Mouse (Mus musculus) limb, embryonic 14.5 days (tissue): ENCODE results near the gene Aldh8a1. TPM values are rescaled to one million over a fixed set of nuclear protein-coding genes. Genes with fewer than 3 reads are reported as not detected.
A peak's percentile ranks its signal among the peaks of the same experiment; 100 is the strongest.

Experiments
- ATAC-seq: fragments of 200-750 bp; cut with Nextera tagmentation; 2 replicates; pipeline ENCODE4 v1.8.0; 2017; ENCODE audit warnings: low read depth, moderate number of reproducible peaks, moderate TSS enrichment; ENCODE audit not compliant: low FRiP score
- DNase-seq: peaks from one replicate; pipeline ENCODE4 v3.0.0-alpha.2; 2015; ENCODE audit warnings: low spot score
- H3K27ac ChIP-seq: fragments of 300-500 bp; sonication (generic); replicated peaks from 2 replicates; pipeline ENCODE4 v1.5.1; 2014; ENCODE audit warnings: low read depth, mild to moderate bottlenecking, low read length, moderate library complexity, mixed read lengths
- H3K27me3 ChIP-seq: fragments of 300-500 bp; sonication (generic); 2 replicates; pipeline ENCODE4 v1.6.1; 2014; ENCODE audit warnings: low read length, mixed read lengths; ENCODE audit not compliant: control insufficient read depth, insufficient read depth
- H3K36me3 ChIP-seq: fragments of 300-500 bp; sonication (generic); 2 replicates; pipeline ENCODE4 v1.6.1; 2014; ENCODE audit warnings: mild to moderate bottlenecking, low read length, moderate library complexity, mixed read lengths; ENCODE audit not compliant: control insufficient read depth, insufficient read depth
- H3K4me1 ChIP-seq: fragments of 300-500 bp; sonication (generic); 2 replicates; pipeline ENCODE4 v1.6.1; 2014; ENCODE audit warnings: antibody characterized with exemption, low read length, mixed read lengths; ENCODE audit not compliant: control insufficient read depth, insufficient read depth
- H3K4me2 ChIP-seq: fragments of 300-500 bp; sonication (generic); replicated peaks from 2 replicates; pipeline ENCODE4 v1.6.1; 2014; ENCODE audit warnings: low read depth, mild to moderate bottlenecking, low read length, moderate library complexity; ENCODE audit not compliant: severe bottlenecking
- H3K4me3 ChIP-seq: fragments of 300-500 bp; sonication (generic); replicated peaks from 2 replicates; pipeline ENCODE4 v1.5.1; 2014; ENCODE audit warnings: low read length
- H3K9ac ChIP-seq: fragments of 300-500 bp; sonication (generic); 2 replicates; pipeline ENCODE4 v1.6.1; 2014; ENCODE audit warnings: mild to moderate bottlenecking, low read depth, low read length, moderate library complexity; ENCODE audit not compliant: severe bottlenecking
- H3K9me3 ChIP-seq: fragments of 300-500 bp; sonication (generic); 2 replicates; pipeline ENCODE4 v1.6.1; 2016; ENCODE audit warnings: low read length; ENCODE audit not compliant: control insufficient read depth
- POLR2A ChIP-seq: fragments of 200-500 bp; IDR thresholded peaks from 2 replicates; pipeline ENCODE4 v1.8.0; 2012; ENCODE audit warnings: inconsistent platforms, mild to moderate bottlenecking, moderate library complexity, borderline replicate concordance; ENCODE audit not compliant: insufficient read depth, insufficient read length; ENCODE audit errors: extremely low read depth
- WGBS: fragments of 180-500 bp; shearing (Covaris S2); extraction: QIAGEN DNeasy Blood & Tissue Kit; methylation state at CpG from one replicate; pipeline ENCODE4 v1.1.7; 2014; 5-methylcytosine and 5-hydroxymethylcytosine counted together
- polyA plus RNA-seq, 2 experiments: library from polyadenylated mRNA; depleted of rRNA in 1 of 2; stranded (reverse) in 1 of 2; unstranded in 1 of 2; fragments of >200 nt; fragmentation: Nextera tagmentation in 1 of 2; extraction: Ambion mirVana in 1 of 2; gene quantifications; 2 replicates each; pipeline versions ENCODE4 v1.2.1 to v1.2.3; 2012 to 2014

The Aldh8a1 gene
- polyA plus RNA-seq, 2 experiments = 0.03 TPM; not detected in 1

- H3K4me3 ChIP-seq = no peak overlapping the region
- peaks cover 65% of the 10 kb centered on the region for H3K36me3 ChIP-seq
- H3K27ac ChIP-seq = no peak overlapping the region
- DNase-seq (no peak), ATAC-seq (no peak)
- no peak for TF ChIP-seq POLR2A
- no peak overlapping the region for H3K9ac ChIP-seq
- H3K9me3 ChIP-seq = no peaks in the 10 kb centered on the region
- no peaks in the 10 kb centered on the region for H3K4me1 ChIP-seq
- no peak overlapping the region for H3K4me2 ChIP-seq
- 93% methylated on average over 9 of the region's 9 CpGs for WGBS
- no peaks in the 10 kb centered on the region for H3K27me3 ChIP-seq
These were observed 9.6 kb upstream of the Aldh8a1 start for GRCm38 (mm10) chr10:21367481-21367880.

DNA sequence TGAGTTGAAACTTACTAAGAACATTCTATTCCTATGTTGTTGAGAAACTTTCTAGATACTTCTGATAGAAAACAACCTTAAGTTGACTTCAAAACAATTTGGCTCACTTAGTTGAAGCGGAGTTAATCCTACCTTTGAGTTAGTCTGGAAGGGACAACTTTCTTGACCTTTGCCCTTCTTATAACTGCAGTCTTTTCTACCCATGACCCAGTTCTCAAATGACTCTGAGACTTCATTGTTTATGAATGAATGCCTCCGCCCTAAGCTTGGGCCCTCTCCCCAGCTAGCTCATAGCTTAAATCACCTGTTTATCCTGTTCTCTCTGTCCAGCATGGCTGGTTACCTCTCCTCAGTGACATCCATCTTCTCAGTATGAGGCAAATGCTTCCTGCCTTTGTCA, 7.5 kb upstream of the Aldh8a1 start:
- DNase-seq (no peak), ATAC-seq (no peak)
- Histone ChIP-seq H3K4me2 (no peak overlapping the region), H3K4me1 (no peaks in the 10 kb centered on the region), H3K9me3 (no peaks in the 10 kb centered on the region), H3K9ac (no peak overlapping the region), H3K4me3 (no peak overlapping the region), H3K27me3 (no peaks in the 10 kb centered on the region), H3K36me3 (peaks cover 49% of the 10 kb centered on the region), H3K27ac (no peak overlapping the region)
- WGBS = 93% methylated on average over 2 of the region's 2 CpGs
- no peak for TF ChIP-seq POLR2A

DNA sequence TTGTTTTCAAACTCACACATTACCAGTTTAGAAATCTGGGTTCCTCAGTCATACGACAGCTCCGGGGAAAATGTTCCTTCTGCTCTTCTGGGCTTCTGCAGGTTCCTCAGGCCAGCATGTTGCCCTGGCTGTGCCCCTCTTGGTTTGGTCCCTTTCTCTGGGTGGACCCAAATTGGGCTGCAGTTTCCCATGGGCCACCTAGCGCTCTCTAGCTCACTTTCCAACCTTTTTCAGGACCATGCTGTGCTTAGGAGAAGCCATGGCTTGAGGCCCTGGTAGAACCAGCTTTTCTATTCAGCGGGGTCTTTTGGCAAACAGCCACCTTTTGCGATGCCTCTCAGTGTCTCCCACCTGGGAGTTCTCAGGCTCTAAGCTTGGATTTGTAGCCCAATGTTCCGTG, 4.8 kb upstream of the Aldh8a1 start:
- Histone ChIP-seq H3K9me3 (no peaks in the 10 kb centered on the region), H3K27me3 (no peaks in the 10 kb centered on the region), H3K4me2 (no peak overlapping the region), H3K36me3 (peaks cover 25% of the 10 kb centered on the region), H3K27ac (no peak overlapping the region), H3K4me3 (no peak overlapping the region), H3K9ac (no peak overlapping the region), H3K4me1 (no peaks in the 10 kb centered on the region)
- WGBS = 92% methylated on average over 6 of the region's 6 CpGs
- ATAC-seq (no peak), DNase-seq (no peak)
- no peak for TF ChIP-seq POLR2A

GRCm38 (mm10) chr10:21378196-21378944, 1.3 kb downstream of the Aldh8a1 start:
- no peak overlapping the region for H3K27ac ChIP-seq
- no peak overlapping the region for H3K4me2 ChIP-seq
- H3K27me3 ChIP-seq = no peaks in the 10 kb centered on the region
- H3K4me3 ChIP-seq = no peak overlapping the region
- H3K9ac ChIP-seq = no peak overlapping the region
- no peaks in the 10 kb centered on the region for H3K36me3 ChIP-seq
- H3K4me1 ChIP-seq = no peaks in the 10 kb centered on the region
- no peaks in the 10 kb centered on the region for H3K9me3 ChIP-seq
- no peak for TF ChIP-seq POLR2A
- no peak for ATAC-seq
- no peak for DNase-seq
- 68% methylated on average over 9 of the region's 9 CpGs for WGBS

DNA sequence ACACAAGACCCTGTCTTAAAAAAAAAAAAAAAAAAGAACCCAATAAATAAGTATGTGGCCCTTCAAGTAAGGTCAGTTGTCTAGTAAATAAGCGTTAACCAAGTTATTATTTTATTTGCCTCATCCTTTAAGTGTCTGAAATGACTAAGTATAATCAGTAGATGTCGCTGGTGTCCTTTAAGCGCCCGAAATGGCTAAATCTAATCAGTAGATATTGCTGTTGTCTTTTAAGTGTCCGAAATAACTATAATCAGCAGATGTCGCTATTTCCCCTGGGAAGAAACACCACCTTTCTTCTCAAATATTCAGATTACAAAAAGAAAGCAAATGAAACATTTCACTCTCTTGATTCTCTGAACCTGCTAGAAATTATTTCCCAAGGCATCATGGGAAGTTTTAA, 5.8 kb downstream of the Aldh8a1 start:
- Histone ChIP-seq H3K4me2 (no peak overlapping the region), H3K27ac (no peak overlapping the region), H3K4me3 (no peak overlapping the region), H3K9ac (no peak overlapping the region), H3K9me3 (no peaks in the 10 kb centered on the region), H3K27me3 (no peaks in the 10 kb centered on the region), H3K4me1 (no peaks in the 10 kb centered on the region), H3K36me3 (no peaks in the 10 kb centered on the region)
- WGBS = 27% methylated on average over 6 of the region's 6 CpGs
- no peak for TF ChIP-seq POLR2A
- peak; percentile 91 for DNase-seq
- ATAC-seq = no peak
